Mouse (Mus musculus): ENCODE results near the gene Oser1. TPM values are rescaled to one million over a fixed set of nuclear protein-coding genes. Genes with fewer than 3 reads are reported as not detected.

The Oser1 gene
- total and polyA plus RNA-seq, 2 experiments from 2014 or later, result 22.9 to 59.6 TPM

DNA sequence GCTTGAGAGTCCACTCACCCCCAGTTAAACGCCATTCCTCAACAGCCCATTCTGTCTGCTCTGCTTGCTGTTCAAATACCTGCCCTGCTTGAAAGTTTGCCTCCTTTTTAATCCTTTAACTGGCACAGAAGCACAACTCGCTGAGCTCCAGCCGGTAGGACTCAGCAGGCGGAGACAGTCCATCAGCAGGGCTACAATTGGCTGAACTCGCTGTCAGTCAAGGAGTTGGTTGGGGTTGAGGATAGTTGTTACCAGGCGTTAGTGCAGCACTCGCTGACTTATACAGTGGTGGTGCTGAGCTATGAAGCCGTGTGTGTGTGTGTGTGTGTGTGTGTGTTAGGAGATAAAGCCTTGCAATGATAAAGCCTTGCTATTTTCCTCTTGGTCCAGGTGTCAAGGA is 36.1 kb upstream of the Oser1 start:
- Histone ChIP-seq H3K4me1 (ENCODE audit: insufficient read depth, low read length) (0 out of 2 replicates have a peak, but pooled peaks cover 11% of the 10 kb centered on the region), H3K27ac (no peak overlapping the region), H3K9me3 (ENCODE audit: low read length) (no peaks in the 10 kb centered on the region), H3K4me3 (ENCODE audit: low read length) (no peak overlapping the region), H3K27me3 (ENCODE audit: insufficient read depth, low read length) (no peaks in the 10 kb centered on the region), H3K36me3 (ENCODE audit: insufficient read depth, low read length) (no peaks in the 10 kb centered on the region), H3K9ac (replicated peaks; ENCODE audit: low read length) (no peak overlapping the region), H3K4me2 (ENCODE audit: low read depth, low read length) (no peak overlapping the region)
- TF ChIP-seq CTCF (IDR thresholded peaks at IDR 0.05; ENCODE audit: low read depth), result no peak
- DNase-seq (ENCODE audit: low spot score) (no peak), ATAC-seq (no peak)
- WGBS, result 90% methylated on average over 8 of the region's 8 CpGs

DNA sequence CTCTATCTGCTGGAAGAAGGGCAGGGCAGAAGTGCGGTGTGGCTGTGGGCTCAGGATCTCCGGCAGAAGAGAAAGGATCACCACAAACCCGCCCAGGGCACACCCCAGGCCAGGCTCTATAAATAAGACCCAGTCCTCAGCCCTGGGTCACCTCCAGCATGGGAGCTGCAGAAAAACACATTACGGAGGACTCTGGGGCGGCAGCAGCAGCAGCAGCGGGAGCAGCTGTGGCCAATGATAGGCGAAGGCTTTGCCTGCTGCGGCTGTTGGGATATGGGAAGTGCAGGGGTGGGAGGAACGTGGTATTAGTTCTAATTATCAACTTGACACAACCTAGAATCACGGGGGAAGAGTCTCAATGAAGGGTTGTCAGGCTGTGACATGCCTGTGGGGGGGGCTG is 34.9 kb upstream of the Oser1 start:
- Histone ChIP-seq H3K27me3 (ENCODE audit: insufficient read depth, low read length) (no peaks in the 10 kb centered on the region), H3K4me1 (ENCODE audit: insufficient read depth, low read length) (0 out of 2 replicates have a peak, but pooled peaks cover 11% of the 10 kb centered on the region), H3K4me2 (ENCODE audit: low read depth, low read length) (peak overlapping the region; percentile 33), H3K9me3 (ENCODE audit: low read length) (no peaks in the 10 kb centered on the region), H3K4me3 (ENCODE audit: low read length) (no peak overlapping the region; the same call in 1 of the 2 replicates), H3K9ac (replicated peaks; ENCODE audit: low read length) (peak overlapping the region; percentile 33; the same call in 1 of the 2 replicates), H3K27ac (peak overlapping the region; percentile 56; the same call in 1 of the 2 replicates), H3K36me3 (ENCODE audit: insufficient read depth, low read length) (no peaks in the 10 kb centered on the region)
- DNase-seq (ENCODE audit: low spot score) (peak; percentile 63), ATAC-seq (peak; percentile 44)
- no peak; the same call in 1 of the 2 replicates for TF ChIP-seq CTCF (IDR thresholded peaks at IDR 0.05; ENCODE audit: low read depth)
- 31% methylated on average over 10 of the region's 10 CpGs for WGBS

DNA sequence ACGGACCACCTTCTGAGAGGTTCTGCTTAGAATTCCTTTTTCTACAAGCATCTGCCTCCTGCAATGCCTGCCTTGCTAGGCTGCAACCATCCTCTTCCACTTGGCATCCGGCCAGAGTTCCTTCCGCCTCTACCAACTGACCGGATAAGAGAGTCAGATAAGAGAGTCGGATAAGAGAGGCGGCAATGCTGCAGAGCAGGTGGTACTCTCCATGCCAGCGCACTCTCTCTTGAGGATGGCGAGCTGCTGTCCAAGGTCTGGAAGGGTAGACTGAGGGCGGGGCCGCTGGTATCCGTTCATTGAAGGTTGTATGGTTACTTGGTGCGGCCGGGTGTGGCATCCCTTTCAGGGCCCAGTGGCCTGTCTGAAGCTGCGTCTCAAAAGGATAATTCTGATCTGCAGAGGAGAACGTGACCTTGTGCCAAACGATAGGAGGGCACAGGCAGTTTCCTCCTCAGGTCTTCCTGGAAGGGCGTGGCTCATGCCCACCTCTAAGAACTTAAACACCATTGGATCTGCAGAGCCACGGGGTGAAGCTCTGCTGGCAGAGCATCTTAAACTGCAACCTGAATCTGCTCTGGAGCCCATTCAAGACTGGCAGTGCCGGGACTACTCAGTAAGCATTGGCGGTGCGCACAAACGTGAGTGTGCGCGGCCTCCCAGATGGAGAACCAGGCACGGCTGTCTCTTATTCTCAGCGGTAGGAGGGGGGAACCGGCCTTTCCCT is 34.2 kb upstream of the Oser1 start:
- no peak overlapping the region; the same call in 1 of the 2 replicates for H3K4me3 ChIP-seq (ENCODE audit: low read length)
- no peaks in the 10 kb centered on the region for H3K36me3 ChIP-seq (ENCODE audit: insufficient read depth, low read length)
- H3K27me3 ChIP-seq (ENCODE audit: insufficient read depth, low read length), result no peaks in the 10 kb centered on the region
- H3K27ac ChIP-seq, result peak overlapping the region; percentile 56; the same call in 1 of the 2 replicates
- no peaks in the 10 kb centered on the region for H3K9me3 ChIP-seq (ENCODE audit: low read length)
- H3K4me2 ChIP-seq (ENCODE audit: low read depth, low read length), result peak overlapping the region; percentile 33
- no peak for TF ChIP-seq CTCF (IDR thresholded peaks at IDR 0.05; ENCODE audit: low read depth)
- peak; percentile 30 for DNase-seq (ENCODE audit: low spot score)
- 44% methylated on average over 27 of the region's 27 CpGs for WGBS
- peak overlapping the region; percentile 33; the same call in 1 of the 2 replicates for H3K9ac ChIP-seq (replicated peaks; ENCODE audit: low read length)
- 0 out of 2 replicates have a peak, but pooled peaks cover 11% of the 10 kb centered on the region for H3K4me1 ChIP-seq (ENCODE audit: insufficient read depth, low read length)
- ATAC-seq, result peak; percentile 42; the same call in 1 of the 2 replicates

DNA sequence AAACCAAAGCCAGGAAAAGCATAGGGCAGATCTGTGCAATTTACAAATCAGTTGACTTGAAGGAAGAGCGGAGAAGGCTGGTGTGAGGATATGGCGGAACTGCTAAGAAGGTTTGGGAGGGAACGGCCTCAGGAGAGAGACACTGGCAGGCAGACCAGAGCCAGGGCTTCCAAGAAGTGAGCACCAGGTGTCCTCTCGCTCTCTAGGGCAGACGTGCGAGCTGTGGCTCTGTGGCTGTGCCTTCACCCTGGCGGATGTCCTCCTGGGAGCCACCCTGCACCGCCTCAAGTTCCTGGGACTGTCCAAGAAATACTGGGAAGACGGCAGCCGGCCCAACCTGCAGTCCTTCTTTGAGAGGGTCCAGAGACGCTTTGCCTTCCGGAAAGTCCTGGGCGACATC is 28.9 kb upstream of the Oser1 start:
- no peak for DNase-seq (ENCODE audit: low spot score)
- Histone ChIP-seq H3K9me3 (ENCODE audit: low read length) (no peaks in the 10 kb centered on the region), H3K4me1 (ENCODE audit: insufficient read depth, low read length) (0 out of 2 replicates have a peak, but pooled peaks cover 4% of the 10 kb centered on the region), H3K27ac (no peak overlapping the region), H3K27me3 (ENCODE audit: insufficient read depth, low read length) (no peaks in the 10 kb centered on the region), H3K9ac (replicated peaks; ENCODE audit: low read length) (no peak overlapping the region), H3K4me2 (ENCODE audit: low read depth, low read length) (no peak overlapping the region), H3K4me3 (ENCODE audit: low read length) (no peak overlapping the region), H3K36me3 (ENCODE audit: insufficient read depth, low read length) (peaks cover 10% of the 10 kb centered on the region; the same call in 1 of the 2 replicates)
- no peak for ATAC-seq
- TF ChIP-seq CTCF (IDR thresholded peaks at IDR 0.05; ENCODE audit: low read depth), result no peak
- 90% methylated on average over 13 of the region's 13 CpGs for WGBS

DNA sequence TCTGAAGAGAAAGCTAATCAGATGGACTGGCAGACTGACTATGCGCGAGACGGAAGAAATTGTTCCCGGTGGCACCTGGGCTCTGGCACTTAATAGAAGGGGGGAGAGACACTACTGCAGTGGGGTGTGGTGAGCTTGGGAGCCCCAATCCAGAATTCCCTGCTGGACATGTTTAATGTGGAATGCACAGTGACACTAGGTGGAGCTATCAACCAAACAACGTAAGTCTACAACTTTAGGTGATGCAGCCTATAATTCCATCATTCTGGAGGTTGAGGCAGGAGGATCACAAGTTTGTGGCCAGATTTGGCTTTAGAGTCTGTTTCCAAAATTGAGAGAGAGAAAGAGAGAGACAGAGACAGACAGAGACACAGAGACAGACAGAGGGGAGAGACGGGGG is 28.2 kb upstream of the Oser1 start:
- ATAC-seq, result no peak
- Histone ChIP-seq H3K27me3 (ENCODE audit: insufficient read depth, low read length) (no peaks in the 10 kb centered on the region), H3K4me2 (ENCODE audit: low read depth, low read length) (no peak overlapping the region), H3K36me3 (ENCODE audit: insufficient read depth, low read length) (peaks cover 10% of the 10 kb centered on the region; the same call in 1 of the 2 replicates), H3K4me1 (ENCODE audit: insufficient read depth, low read length) (no peaks in the 10 kb centered on the region), H3K9me3 (ENCODE audit: low read length) (no peaks in the 10 kb centered on the region), H3K9ac (replicated peaks; ENCODE audit: low read length) (no peak overlapping the region), H3K4me3 (ENCODE audit: low read length) (no peak overlapping the region), H3K27ac (no peak overlapping the region)
- WGBS, result 90% methylated on average over 6 of the region's 6 CpGs
- peak; percentile 35 for DNase-seq (ENCODE audit: low spot score)
- TF ChIP-seq CTCF (IDR thresholded peaks at IDR 0.05; ENCODE audit: low read depth), result peak; percentile 52

DNA sequence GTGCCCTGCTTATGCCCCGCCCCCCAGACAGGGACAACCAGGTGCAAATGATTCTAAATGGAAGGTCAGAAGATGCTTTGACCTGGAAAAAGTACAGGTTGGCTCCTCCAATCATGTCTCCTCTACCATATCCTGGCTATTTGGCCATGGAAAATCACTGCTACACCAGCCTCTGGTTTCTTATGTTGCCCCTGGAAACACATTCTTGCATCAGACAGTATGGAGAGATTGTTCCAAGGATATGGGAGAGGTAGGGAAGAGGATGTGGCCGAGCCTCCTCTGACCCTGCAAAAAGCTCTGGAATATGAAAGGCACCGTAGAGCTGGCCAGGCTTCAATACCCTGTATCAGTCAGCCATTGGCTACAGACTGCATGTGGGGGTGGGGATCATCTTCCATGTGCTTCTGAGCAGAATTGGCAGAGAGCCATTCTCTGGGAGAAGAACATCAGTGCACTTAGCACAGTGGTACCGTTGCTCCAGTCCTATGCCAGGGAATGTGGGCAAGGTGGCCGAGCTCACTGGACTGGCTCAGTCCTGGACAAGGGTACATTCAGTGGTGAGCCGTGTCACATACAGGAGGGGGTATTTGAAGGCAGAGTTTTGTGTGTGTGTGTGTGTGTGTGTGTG is 26.3 kb upstream of the Oser1 start:
- H3K4me3 ChIP-seq (ENCODE audit: low read length), result no peak overlapping the region
- 54% methylated on average over 6 of the region's 6 CpGs for WGBS
- H3K36me3 ChIP-seq (ENCODE audit: insufficient read depth, low read length), result peaks cover 15% of the 10 kb centered on the region; the same call in 1 of the 2 replicates
- ATAC-seq (peak; percentile 62), DNase-seq (ENCODE audit: low spot score) (peak; percentile 78)
- no peak overlapping the region for H3K4me2 ChIP-seq (ENCODE audit: low read depth, low read length)
- H3K9ac ChIP-seq (replicated peaks; ENCODE audit: low read length), result no peak overlapping the region
- no peak overlapping the region; the same call in 1 of the 2 replicates for H3K27ac ChIP-seq
- TF ChIP-seq CTCF (IDR thresholded peaks at IDR 0.05; ENCODE audit: low read depth), result no peak
- H3K27me3 ChIP-seq (ENCODE audit: insufficient read depth, low read length), result no peaks in the 10 kb centered on the region
- H3K9me3 ChIP-seq (ENCODE audit: low read length), result no peaks in the 10 kb centered on the region
- no peaks in the 10 kb centered on the region for H3K4me1 ChIP-seq (ENCODE audit: insufficient read depth, low read length)
